In genomic region chr17:46710959-46711597, GRCm38 (mm10) we compare ENCODE assay signal across 8 mouse cellular contexts. TPM values are rescaled to one million over a fixed set of nuclear protein-coding genes. Genes with fewer than 3 reads are reported as not detected.
A peak's percentile ranks its signal among the peaks of the same experiment; 100 is the strongest.
DNase-seq lines count a peak whose midpoint lies in the region; ATAC-seq lines count a peak whose summit lies in the region.

TSS of gene Pex6 (plus strand) at chr17:46711463.

- peak; percentile 93 for ATAC-seq in hindbrain, embryonic 11.5 days (ENCODE audit: low FRiP score)

- H3K9me3 ChIP-seq in hindbrain, embryonic 11.5 days (ENCODE audit: control insufficient read depth, low read length) = no peaks in the 10 kb centered on the region

- DNase-seq in MN1 (ENCODE audit: low spot score) = peak; percentile 95
- DNase-seq in cerebellum, adult 9-10 months = peak; percentile 92
- DNase-seq in frontal cortex, adult 2 months (ENCODE audit: extremely low spot score in 1 of 2, low spot score in 1 of 2) = peak; percentile 84 to 94
- DNase-seq in hindbrain, embryonic 11.5 days (ENCODE audit: low spot score) = peak; percentile 96
- peak; percentile 90 to 93 for DNase-seq in layer of hippocampus, postnatal 10 days (ENCODE audit: low spot score in 2 of 2)
- peak; percentile 97 for DNase-seq in lung, postnatal 10 days
- peak; percentile 89 for DNase-seq in ovary, postnatal 36 days (ENCODE audit: low spot score)
- peak; percentile 91 for DNase-seq in thymus, postnatal 25 days

- no peaks in the 10 kb centered on the region for H3K27me3 ChIP-seq in hindbrain, embryonic 11.5 days (ENCODE audit: control insufficient read depth, insufficient read depth, low read length)

- H3K4me2 ChIP-seq in hindbrain, embryonic 11.5 days (replicated peaks; ENCODE audit: low read depth, low read length) = peak within 1 kb of the TSS; percentile 99

- H3K36me3 ChIP-seq in hindbrain, embryonic 11.5 days (ENCODE audit: control insufficient read depth, insufficient read depth, low read length) = 0 out of 2 replicates have a peak, but pooled peaks cover 2% of the 10 kb centered on the region

- peak within 1 kb of the TSS; percentile 42; the same call in 1 of the 2 replicates for H3K27ac ChIP-seq in hindbrain, embryonic 11.5 days (ENCODE audit: low read depth, low read length)

- H3K4me3 ChIP-seq in hindbrain, embryonic 11.5 days (ENCODE audit: low read depth, low read length) = peak within 1 kb of the TSS; percentile 92

- peak within 1 kb of the TSS; percentile 87 for H3K9ac ChIP-seq in hindbrain, embryonic 11.5 days (ENCODE audit: low read depth, low read length)

- WGBS in hindbrain, embryonic 11.5 days = 10% methylated on average over 36 of the region's 36 CpGs

- H3K4me1 ChIP-seq in hindbrain, embryonic 11.5 days (replicated peaks; ENCODE audit: control insufficient read depth, insufficient read depth, low read length) = peaks cover 4% of the 10 kb centered on the region

RNA-seq across cellular contexts. Expression of gene Pex6, which starts in this region (rescaled TPM):
- polyA plus RNA-seq in frontal cortex, adult 2 months (2012; rRNA removed) = 49.1 and 50.5 TPM in 2 replicates
- 12.5 and 14.6 TPM in 2 replicates for polyA plus RNA-seq in hindbrain, embryonic 11.5 days (2014; fragmentation: Nextera tagmentation; extraction: Ambion mirVana)
- 10 to 100 TPM; 28.4 to 33.9 TPM for total RNA-seq in layer of hippocampus, postnatal 10 days (2021)

Comparison
In these comparisons a context has a peak if more than half of its experiments do, and no peak if none do; other contexts are left out.
1. Peak in every context shown above with its lines: DNase-seq, ATAC-seq, H3K4me3 ChIP-seq and H3K27ac ChIP-seq.